Mouse (Mus musculus) hindbrain, postnatal 0 days (tissue): ENCODE data around the gene Rras. TPM values are rescaled to one million over a fixed set of nuclear protein-coding genes. Genes with fewer than 3 reads are reported as not detected.
A peak's percentile ranks its signal among the peaks of the same experiment; 100 is the strongest.

ENCODE experiments used
- ATAC-seq: fragments of 200-750 bp; cut with Nextera tagmentation; 2 replicates; pipeline ENCODE4 v1.8.0; 2017; ENCODE audit warnings: mild to moderate bottlenecking, moderate TSS enrichment, moderate library complexity
- DNase-seq: peaks from one replicate; pipeline ENCODE4 v3.0.0-alpha.2; 2015; ENCODE audit warnings: low spot score
- H3K27ac ChIP-seq: fragments of 300-500 bp; sonication (generic); 2 replicates; pipeline ENCODE4 v1.5.1; 2014; ENCODE audit warnings: mild to moderate bottlenecking
- H3K27me3 ChIP-seq: fragments of 300-500 bp; sonication (generic); 2 replicates; pipeline ENCODE4 v1.6.1; 2014; ENCODE audit warnings: low read length, mixed read lengths; ENCODE audit not compliant: insufficient read depth
- H3K36me3 ChIP-seq: fragments of 300-500 bp; sonication (generic); 2 replicates; pipeline ENCODE4 v1.6.1; 2014; ENCODE audit warnings: low read length, mixed read lengths; ENCODE audit not compliant: insufficient read depth
- H3K4me1 ChIP-seq: fragments of 300-500 bp; sonication (generic); 2 replicates; pipeline ENCODE4 v1.6.1; 2014; ENCODE audit warnings: antibody characterized with exemption, low read length, mixed read lengths; ENCODE audit not compliant: insufficient read depth
- H3K4me2 ChIP-seq: fragments of 300-500 bp; sonication (generic); 2 replicates; pipeline ENCODE4 v1.6.1; 2014; ENCODE audit warnings: low read depth, mild to moderate bottlenecking, low read length, moderate library complexity, mixed read lengths
- H3K4me3 ChIP-seq: fragments of 300-500 bp; sonication (generic); 2 replicates; pipeline ENCODE4 v1.5.1; 2014; ENCODE audit warnings: low read length
- H3K9ac ChIP-seq: fragments of 300-500 bp; sonication (generic); replicated peaks from 2 replicates; pipeline ENCODE4 v1.6.1; 2014; ENCODE audit warnings: mild to moderate bottlenecking, low read length, moderate library complexity, mixed read lengths
- H3K9me3 ChIP-seq: fragments of 300-500 bp; sonication (generic); 2 replicates; pipeline ENCODE4 v1.6.1; 2016; ENCODE audit warnings: low read length, mixed read lengths
- CTCF ChIP-seq: IDR thresholded peaks from 2 replicates; pipeline ENCODE4 v1.5.1; 2016; ENCODE audit warnings: antibody characterized with exemption, control low read depth, low read depth
- WGBS: fragments of 180-500 bp; shearing (Covaris S2); extraction: QIAGEN DNeasy Blood & Tissue Kit; methylation state at CpG from one replicate; pipeline ENCODE4 v1.1.7; 2014; 5-methylcytosine and 5-hydroxymethylcytosine counted together
- polyA plus RNA-seq: library from polyadenylated mRNA; unstranded; fragments of >200 nt; fragmentation: Nextera tagmentation; extraction: Ambion mirVana; gene quantifications from 2 replicates; pipeline ENCODE4 v1.2.1, GENCODE M21; 2015
- total RNA-seq: library from RNA; depleted of rRNA; stranded (reverse); fragments of >200 nt; gene quantifications from 2 replicates; pipeline ENCODE4 v1.2.3, GENCODE M21; 2014

Rras gene
- total and polyA plus RNA-seq, 2 experiments from 2014 or later: 16.9 to 18.6 TPM

GRCm38 (mm10) chr7:45046853-45047350, 29.1 kb downstream of the Rras start:
- Histone ChIP-seq H3K4me2 (no peak overlapping the region), H3K27me3 (no peaks in the 10 kb centered on the region), H3K36me3 (peaks cover 73% of the 10 kb centered on the region), H3K4me3 (no peak overlapping the region), H3K4me1 (0 out of 2 replicates have a peak, but pooled peaks cover 5% of the 10 kb centered on the region), H3K27ac (no peak overlapping the region), H3K9ac (no peak overlapping the region), H3K9me3 (no peaks in the 10 kb centered on the region)
- ATAC-seq: no peak
- no peak for TF ChIP-seq CTCF
- DNase-seq: no peak
- 95% methylated on average over 26 of the region's 26 CpGs for WGBS

DNA sequence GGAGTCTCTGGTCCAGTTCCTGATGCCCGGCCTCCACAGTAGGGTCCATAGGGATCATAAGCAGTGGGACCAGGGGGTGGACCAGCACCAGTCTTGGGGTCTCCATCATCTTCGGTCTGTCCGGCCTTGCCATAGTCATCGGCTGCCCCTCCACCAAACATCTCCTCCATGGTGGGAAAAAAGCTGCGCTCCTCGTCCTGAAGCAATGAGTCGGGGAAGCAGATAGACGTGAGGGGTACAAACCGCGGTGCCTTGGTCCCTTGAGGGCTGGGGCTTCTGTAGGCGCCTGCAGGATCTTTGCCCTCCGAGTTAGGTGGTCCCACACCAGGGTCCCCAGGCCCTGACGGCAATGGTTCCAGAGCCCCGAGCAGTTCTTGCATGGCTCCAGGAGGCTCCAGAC, 29.7 kb downstream of the Rras start:
- H3K27ac ChIP-seq: no peak overlapping the region
- TF ChIP-seq CTCF: no peak
- no peak for ATAC-seq

DNA sequence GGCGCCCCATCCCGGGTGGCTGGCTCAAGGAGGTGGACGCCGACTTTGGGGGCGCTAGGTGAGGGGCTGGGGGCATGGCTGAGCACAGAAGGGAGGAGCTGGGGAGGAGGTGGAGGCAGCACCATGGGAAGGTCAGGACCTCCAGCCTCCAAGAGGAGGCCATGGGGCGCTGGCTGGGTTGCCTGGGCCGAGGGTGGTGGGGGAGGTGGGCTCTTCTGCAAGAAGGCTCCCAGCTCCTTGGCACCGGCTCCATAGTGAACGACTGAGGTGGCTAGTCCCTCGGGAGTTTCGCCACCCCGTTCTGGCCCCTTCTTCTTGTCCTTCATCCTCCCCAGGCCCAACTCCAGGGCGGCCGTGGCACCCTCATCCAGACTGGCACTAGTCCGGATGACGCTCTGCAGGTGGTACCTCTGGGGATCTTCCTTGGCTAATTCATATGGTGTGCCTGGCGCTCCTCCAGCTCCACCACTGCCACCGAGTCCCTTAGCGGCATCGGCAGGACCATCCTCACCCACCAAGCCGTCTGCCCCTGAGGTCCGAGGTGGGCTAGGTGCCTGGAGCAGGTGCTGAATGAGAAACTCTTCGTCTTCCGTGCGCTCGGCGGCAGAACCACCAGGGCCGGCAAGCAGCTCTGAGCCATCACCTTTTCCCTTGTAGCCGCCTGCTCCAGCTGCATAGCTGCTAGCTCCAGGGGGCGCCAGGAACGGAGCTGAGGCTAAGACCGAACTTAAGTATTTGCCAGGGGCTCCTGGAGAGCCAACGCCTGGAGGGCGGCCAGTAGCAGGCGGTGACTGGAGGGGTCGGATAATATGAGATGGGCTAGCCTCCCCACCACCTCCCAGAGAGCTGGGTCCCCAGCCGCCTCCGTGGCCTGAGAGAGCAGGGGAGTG, 30.5 kb downstream of the Rras start:
- no peaks in the 10 kb centered on the region for H3K27me3 ChIP-seq
- no peak overlapping the region for H3K9ac ChIP-seq
- no peak for DNase-seq
- H3K9me3 ChIP-seq: no peaks in the 10 kb centered on the region
- H3K4me1 ChIP-seq: 0 out of 2 replicates have a peak, but pooled peaks cover 5% of the 10 kb centered on the region
- no peak overlapping the region for H3K4me3 ChIP-seq
- ATAC-seq: no peak
- H3K4me2 ChIP-seq: no peak overlapping the region
- TF ChIP-seq CTCF: no peak
- peaks cover 59% of the 10 kb centered on the region for H3K36me3 ChIP-seq
- H3K27ac ChIP-seq: no peak overlapping the region
- WGBS: 84% methylated on average over 38 of the region's 38 CpGs

More for the DNA sequence above, 29.7 kb downstream of the Rras start:
- no peak overlapping the region for H3K4me2 ChIP-seq
- no peak for DNase-seq
- WGBS: 92% methylated on average over 14 of the region's 14 CpGs
- H3K4me3 ChIP-seq: no peak overlapping the region
- no peaks in the 10 kb centered on the region for H3K27me3 ChIP-seq
- no peak overlapping the region for H3K9ac ChIP-seq
- H3K9me3 ChIP-seq: no peaks in the 10 kb centered on the region
- 0 out of 2 replicates have a peak, but pooled peaks cover 5% of the 10 kb centered on the region for H3K4me1 ChIP-seq
- H3K36me3 ChIP-seq: peaks cover 67% of the 10 kb centered on the region

GRCm38 (mm10) chr7:45048923-45049657, 31.3 kb downstream of the Rras start:
- Histone ChIP-seq H3K9me3 (no peaks in the 10 kb centered on the region), H3K36me3 (peaks cover 51% of the 10 kb centered on the region), H3K4me1 (0 out of 2 replicates have a peak, but pooled peaks cover 5% of the 10 kb centered on the region), H3K27ac (no peak overlapping the region), H3K4me2 (no peak overlapping the region), H3K27me3 (no peaks in the 10 kb centered on the region), H3K4me3 (no peak overlapping the region), H3K9ac (no peak overlapping the region)
- 91% methylated on average over 23 of the region's 23 CpGs for WGBS
- no peak for TF ChIP-seq CTCF
- ATAC-seq (no peak), DNase-seq (no peak)

- peak overlapping the region; percentile 96 for H3K4me2 ChIP-seq
- H3K9me3 ChIP-seq: no peaks in the 10 kb centered on the region
- 10% methylated on average over 16 of the region's 16 CpGs for WGBS
- TF ChIP-seq CTCF: no peak
- ATAC-seq (peak; percentile 77), DNase-seq (peak; percentile 96)
- peak overlapping the region; percentile 99; the same call in 1 of the 2 replicates for H3K27ac ChIP-seq
- H3K4me1 ChIP-seq: 0 out of 2 replicates have a peak, but pooled peaks cover 5% of the 10 kb centered on the region
- H3K36me3 ChIP-seq: peaks cover 39% of the 10 kb centered on the region
- no peaks in the 10 kb centered on the region for H3K27me3 ChIP-seq
- peak overlapping the region; percentile 81; the same call in 1 of the 2 replicates for H3K9ac ChIP-seq
- peak overlapping the region; percentile 88 for H3K4me3 ChIP-seq
Measured at GRCm38 (mm10) chr7:45050945-45051600, 33.3 kb downstream of the Rras start.

DNA sequence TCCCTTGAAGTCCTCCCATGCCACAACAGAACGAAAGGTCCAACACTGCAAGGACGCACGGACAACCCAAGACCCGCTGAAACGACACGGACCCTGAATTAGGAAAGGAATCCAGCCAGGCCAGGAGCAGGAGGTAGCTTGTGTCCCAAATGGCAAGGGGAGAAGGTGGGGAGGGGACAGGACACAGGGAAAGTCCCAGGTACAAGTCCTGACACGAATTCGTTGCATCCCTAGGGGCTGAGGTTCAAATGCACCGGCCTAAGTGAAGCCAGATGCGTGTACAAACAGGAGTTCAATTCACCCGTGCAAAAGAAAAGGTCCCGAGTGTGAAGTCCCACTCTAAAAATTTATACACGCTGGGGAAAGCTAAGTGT, 33.8 kb downstream of the Rras start:
- WGBS: 1% methylated on average over 13 of the region's 13 CpGs
- no peaks in the 10 kb centered on the region for H3K9me3 ChIP-seq
- DNase-seq: no peak
- TF ChIP-seq CTCF: no peak
- H3K27me3 ChIP-seq: no peaks in the 10 kb centered on the region
- ATAC-seq: no peak
- H3K36me3 ChIP-seq: peaks cover 34% of the 10 kb centered on the region
- peak overlapping the region; percentile 99 for H3K27ac ChIP-seq
- H3K9ac ChIP-seq: peak overlapping the region; percentile 81
- 0 out of 2 replicates have a peak, but pooled peaks cover 5% of the 10 kb centered on the region for H3K4me1 ChIP-seq
- peak overlapping the region; percentile 96 for H3K4me2 ChIP-seq
- peak overlapping the region; percentile 88 for H3K4me3 ChIP-seq
